Mouse (Mus musculus) cerebellum, postnatal 10 days (tissue): ENCODE data around the gene Gna12.

Experiments
- DNase-seq, 2 experiments: peaks; one replicate each; pipeline ENCODE4 v3.0.0; 2021; ENCODE audit warnings: mixed read lengths in 2 of 2

Gna12 gene

DNA sequence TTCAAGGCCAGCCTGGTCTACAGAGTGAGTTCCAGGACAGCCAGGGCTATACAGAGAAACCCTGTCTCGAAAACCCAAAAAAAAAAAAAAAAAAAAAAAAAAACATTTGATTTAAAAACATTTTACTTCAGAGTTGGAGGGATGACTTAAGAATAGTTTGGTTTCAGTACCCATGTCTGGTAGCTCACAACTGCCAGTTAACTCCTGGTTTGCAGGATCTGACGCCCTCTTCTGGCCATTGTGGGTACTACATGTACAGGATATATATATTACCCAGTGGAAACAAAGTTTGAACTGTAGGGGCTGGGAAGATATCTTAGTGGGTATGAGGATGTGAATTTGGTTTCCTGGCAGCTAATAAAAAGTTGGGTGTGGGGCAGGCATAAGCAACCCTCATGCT is 79.3 kb downstream of the Gna12 start:
- peak; percentile 60 to 72 for DNase-seq

DNA sequence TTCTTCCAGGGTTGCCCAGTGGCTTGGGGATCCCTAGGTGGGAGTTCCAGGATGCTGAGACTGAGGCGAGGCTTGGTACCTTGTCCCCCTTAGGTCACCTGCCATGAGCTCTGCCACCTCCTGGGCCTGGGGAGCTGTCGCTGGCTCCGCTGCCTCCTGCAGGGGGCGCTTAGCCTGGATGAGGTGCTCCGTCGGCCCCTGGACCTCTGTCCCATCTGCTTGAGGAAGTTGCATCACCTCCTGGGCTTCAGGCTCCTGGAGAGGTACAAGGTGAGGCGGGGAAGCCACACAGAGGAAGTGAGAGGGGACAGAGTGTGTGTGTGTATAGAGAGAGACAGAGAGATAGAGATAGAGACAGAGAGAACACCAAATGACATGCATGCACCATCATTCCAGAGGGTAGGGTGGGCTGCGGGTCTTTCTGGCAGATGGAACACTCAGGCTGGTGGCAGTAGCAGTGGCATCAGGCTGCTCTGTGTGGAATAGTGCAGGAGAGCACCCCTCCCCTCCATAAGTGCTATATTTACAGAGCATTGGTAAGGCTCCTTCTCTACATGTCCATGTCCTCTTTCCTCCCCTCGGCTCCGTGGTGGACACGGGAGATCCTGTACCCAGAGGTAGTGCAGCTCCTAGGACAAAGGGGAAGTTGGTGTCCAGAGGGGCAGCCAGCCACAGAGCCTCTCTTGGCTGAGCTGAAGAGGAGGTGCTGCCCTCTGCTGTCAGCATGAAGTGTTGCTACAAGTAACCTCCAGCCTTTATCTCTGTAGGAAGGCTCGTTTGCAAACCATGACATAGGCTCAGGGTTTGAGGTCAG is 81.0 kb downstream of the Gna12 start:
- DNase-seq = peak; percentile 90 to 91

GRCm38 (mm10) chr5:140748425-140748824 is 81.8 kb downstream of the Gna12 start:
- DNase-seq = no peak

- DNase-seq = peak; percentile 64 to 72
These were observed 86.5 kb downstream of the Gna12 start for GRCm38 (mm10) chr5:140743706-140744131.

DNA sequence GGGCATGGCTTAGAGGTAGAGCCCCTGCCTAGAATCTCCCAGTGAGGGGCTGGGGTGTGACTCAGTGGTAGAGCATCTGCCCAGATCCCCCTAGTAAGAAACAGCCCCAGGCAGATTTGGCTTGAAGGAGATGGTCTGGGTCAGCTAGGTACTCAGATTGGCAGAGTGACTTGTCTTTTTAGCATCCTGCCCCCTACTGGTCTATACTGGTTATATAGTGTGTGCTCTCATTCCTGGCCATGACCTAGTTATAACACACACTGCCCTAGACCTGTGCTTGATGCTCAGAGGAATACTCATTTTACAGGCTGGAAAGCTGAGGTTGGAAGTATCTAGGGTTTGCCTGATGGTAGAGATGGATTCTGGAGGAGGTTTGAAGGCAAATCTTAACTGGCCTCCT is 88.4 kb downstream of the Gna12 start:
- DNase-seq = peak in 1 of 2 experiments; percentile 56

DNA sequence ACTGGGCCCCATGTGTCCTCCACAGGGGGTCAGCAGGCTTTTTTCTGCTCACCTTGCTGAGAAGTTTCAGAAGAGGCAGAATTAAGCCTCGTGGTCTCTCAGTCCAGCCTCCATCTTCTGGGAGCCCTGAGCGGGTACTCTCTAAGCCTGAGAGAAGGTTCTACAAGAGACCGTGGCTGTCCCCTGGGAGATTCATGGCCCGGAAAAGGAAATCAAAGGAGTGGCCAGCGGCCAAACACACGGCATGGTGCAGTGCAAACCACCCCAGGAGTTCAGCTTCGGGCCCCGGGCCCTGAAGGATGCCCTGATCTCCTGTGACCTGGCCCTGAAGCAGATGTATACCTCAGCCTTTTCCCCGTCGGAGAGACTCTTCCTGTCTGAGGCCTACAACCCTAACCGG is 89.2 kb downstream of the Gna12 start:
- no peak for DNase-seq

- no peak for DNase-seq
These were observed 90.4 kb downstream of the Gna12 start for GRCm38 (mm10) chr5:140739813-140740212.

DNA sequence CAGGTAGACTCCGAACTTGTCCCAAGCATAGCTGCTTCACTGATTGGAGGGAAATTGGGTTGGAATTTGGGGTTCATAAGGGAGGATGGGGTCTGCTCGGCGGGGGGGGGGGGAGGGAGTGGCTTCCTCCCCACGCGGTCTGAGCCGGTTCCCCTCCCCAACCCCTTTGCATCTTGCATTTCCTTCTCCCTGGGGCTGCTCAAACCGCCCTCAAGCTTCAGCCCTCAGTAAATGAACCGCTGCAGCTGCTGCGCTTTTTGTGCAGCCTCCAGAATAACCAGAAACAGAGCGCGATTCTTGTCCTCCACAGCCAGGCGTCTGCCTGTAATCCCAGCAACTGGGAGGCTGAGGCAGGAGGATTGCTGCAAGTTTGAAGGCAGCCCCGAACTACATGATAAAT is 94.1 kb downstream of the Gna12 start:
- no peak for DNase-seq

- no peak for DNase-seq
These were observed 94.9 kb downstream of the Gna12 start for GRCm38 (mm10) chr5:140735297-140735696.

GRCm38 (mm10) chr5:140733336-140733735 is 96.9 kb downstream of the Gna12 start:
- DNase-seq = no peak

DNA sequence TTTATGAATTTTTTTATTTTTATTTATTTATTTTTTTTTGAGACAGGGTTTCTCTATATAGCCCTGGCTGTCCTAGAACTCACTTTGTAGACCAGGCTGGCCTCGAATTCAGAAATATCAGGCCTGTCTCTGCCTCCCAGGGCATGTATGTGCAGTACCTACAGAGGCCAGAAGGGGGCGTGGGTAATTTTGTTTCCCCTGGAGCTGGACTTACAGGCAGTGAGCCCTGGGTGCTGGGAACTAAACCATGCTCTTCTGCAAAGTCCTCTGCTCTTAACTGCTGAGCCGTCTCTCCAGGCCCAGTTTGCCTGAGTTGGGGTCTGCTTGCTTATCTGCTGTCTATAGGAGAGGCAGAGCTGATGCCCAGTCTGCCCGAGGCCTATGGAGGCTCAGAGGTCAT is 98.0 kb downstream of the Gna12 start:
- no peak for DNase-seq

DNA sequence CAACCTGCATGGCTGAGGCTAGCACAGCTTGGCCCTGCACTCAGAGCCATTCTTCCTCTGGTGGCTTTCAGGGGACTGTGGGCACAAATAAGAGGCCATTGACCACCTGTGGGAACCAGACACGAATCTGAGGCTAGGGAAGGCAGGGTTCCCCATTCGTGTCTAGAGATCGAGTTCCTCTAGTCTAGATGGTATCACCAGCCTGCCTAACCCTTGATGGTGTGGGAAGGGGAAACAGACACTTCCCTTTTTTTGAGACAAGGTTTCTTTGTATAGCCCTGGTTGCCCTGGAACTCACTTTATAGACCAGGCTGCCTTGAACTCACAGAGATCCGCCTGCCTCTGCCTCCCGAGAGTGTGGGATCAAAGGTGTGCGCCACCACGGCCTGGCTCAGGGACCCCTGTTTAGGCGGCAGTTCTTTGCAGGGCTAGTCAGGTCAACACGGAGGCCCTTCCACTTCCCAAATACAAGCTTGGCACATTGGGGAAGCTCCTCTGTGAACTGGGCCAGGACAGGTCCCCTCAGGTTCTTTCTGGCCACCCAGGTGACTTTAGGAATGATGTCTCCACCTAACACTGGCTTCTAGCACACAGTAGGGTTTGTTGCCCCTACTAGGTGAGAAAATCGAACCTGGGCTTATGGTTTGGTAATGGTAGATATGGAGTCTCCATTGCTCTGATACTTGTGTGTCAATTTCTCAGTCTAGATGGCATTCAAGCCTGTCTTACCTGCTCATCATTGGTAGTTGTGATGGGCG is 99.0 kb downstream of the Gna12 start:
- DNase-seq = no peak

- DNase-seq = peak; percentile 48 to 61
These were observed 103.1 kb downstream of the Gna12 start for GRCm38 (mm10) chr5:140726946-140727740.

DNA sequence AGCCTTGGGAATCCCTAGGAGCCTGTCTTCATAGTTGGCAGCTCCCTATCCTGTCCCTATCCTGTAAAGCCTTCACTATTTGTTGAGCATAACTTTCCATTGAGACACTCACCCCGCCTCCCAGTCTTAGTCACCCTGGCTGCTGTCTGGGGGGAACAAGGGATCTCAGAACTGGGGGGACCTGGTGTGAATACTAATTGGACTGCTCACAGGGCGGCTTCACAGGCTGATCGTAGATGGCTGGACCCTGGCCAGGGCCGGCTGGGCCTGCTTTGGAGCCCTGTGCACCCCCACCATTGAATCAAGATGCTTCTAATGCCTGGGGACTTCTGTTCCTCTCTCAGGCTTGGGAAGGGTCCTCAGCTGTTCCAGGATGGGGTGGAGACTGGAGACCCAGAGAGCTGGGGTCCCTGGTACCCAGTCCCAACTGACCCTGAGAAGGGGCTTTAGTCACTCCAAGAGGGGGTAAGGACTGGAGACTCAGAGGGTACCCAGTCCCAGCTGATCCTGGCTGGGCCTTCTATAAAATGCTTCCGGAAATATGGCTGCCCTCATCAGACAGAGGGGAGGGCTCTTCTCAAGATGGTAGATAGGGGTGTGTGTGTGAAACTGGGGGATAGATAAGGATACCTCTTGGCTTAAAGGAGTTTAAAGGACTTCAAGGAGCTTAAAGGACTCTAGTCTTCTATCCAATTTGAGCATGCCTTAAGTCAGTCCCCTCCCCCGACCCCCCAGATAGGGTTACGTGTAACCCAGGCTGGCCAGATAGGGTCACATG is 104.0 kb downstream of the Gna12 start:
- peak; percentile 67 to 78 for DNase-seq

DNA sequence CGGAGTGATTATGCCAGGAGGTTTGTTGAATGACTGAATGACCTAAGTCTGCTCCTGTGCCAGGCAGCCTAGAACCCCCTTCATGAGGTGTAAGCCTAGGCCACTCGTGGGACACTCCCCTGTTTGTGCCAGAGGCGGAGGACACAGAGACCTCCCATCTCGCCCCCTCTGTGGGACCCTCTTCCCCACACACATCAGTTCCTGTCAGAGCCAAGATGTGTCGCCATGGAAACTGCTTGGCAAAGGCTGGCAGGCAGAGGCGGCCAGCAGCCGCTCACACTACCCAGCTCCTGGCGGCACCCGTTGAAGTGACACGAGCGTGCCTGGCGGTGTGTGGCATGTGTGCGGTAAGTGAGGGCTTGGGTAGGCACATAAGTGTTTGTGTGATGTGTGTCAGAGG is 106.4 kb downstream of the Gna12 start, which contains the start of gene Amz1:
Gene Amz1 (plus strand): TSS at position 306 of the 400 bp plus-strand sequence.
- DNase-seq = peak; percentile 70 to 79

- DNase-seq = no peak
These were observed 108.1 kb downstream of the Gna12 start for GRCm38 (mm10) chr5:140722121-140722520.

DNA sequence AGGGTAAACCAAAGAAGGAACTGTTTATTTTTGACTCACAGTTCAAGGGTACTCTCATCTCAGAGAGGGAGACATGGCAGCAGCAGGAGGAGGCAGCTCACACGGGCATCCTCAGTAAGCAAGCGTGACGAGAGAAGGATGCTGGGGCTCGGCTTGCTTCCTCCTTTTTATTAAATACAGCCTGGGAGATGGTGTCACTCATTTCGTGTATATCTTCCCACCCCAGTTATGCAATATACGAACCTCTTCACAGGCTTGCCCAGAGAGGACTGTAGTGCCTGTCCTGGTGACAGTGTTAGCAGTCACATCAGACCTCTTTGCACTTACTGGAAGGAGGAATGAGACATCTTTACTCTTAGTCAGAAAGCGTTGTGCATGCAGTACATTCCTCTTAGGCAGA is 109.5 kb downstream of the Gna12 start:
- no peak for DNase-seq

DNA sequence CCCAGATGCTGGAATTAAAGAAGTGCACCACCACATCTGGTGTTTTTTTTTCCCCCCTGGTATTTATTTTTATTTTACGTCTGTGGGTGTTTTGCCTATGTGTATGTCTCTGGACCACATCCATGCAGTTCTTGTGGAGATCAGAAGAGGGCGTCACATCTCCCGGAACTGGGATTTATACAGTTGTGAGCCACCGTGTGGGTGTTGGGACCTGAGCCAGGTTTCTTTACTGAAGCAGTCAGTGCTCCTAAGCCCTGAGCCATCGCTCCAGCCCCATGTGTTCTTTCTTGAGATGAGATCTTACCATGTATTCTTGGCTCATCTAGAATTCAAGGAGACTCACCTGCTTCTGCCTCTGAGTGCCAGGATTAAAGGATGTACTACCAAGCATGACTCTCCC is 119.2 kb downstream of the Gna12 start:
- peak in 1 of 2 experiments; percentile 30 for DNase-seq

DNA sequence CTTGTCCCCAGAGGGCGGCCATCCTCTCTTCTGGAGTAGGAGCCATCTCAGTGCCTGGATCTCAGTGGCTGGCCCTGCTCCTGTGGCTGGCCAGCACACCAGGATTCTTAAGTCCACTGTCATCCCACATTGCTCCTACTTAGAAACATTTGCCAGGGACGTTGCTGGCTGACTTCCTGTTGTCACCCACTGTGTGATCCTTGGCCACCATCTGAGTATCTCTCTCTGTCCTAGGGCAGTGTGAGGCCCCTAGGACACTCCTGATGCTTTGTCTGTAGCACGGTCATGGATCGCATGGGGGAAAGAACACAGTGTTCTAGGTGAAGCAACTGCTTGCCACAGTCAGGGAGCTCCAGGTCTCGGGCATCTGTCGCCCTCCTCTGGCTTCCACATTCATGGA is 119.9 kb downstream of the Gna12 start:
- DNase-seq = no peak
